Mouse (Mus musculus): ENCODE measurements around the gene Cyp4f40. TPM values are rescaled to one million over a fixed set of nuclear protein-coding genes. Genes with fewer than 3 reads are reported as not detected.

Cyp4f40 gene
- total RNA-seq, 2 experiments from 2014 or later = not detected

Other genes with a start within 250 kb of the Cyp4f40 start
- not detected for gene Pglyrp2, start 234.7 kb upstream of the Cyp4f40 start, total RNA-seq (2021)
- not detected for gene Cyp4f39, start 206.2 kb upstream of the Cyp4f40 start, total RNA-seq (2021)
- 1 to 10 TPM; 3.6 to 5.1 TPM for gene Cyp4f17, start 152.8 kb upstream of the Cyp4f40 start, total RNA-seq (2021)
- gene Cyp4f16, start 122.3 kb upstream of the Cyp4f40 start, total RNA-seq (2021) = 1 to 10 TPM; 6.0 to 6.1 TPM
- gene Cyp4f37, start 37.6 kb upstream of the Cyp4f40 start, total RNA-seq (2021) = not detected
- 10 to 100 TPM; 16.4 to 20.7 TPM for gene Cyp4f15, start 26.7 kb downstream of the Cyp4f40 start, total RNA-seq (2021)
- gene Zfp871, start 129.4 kb downstream of the Cyp4f40 start, total RNA-seq (2021) = 10 to 100 TPM; 82.0 to 84.9 TPM
- 1 to 10 TPM; 6.3 to 6.5 TPM for gene Zfp811, start 151.0 kb downstream of the Cyp4f40 start, total RNA-seq (2021)
- gene Zfp799, start 171.4 kb downstream of the Cyp4f40 start, total RNA-seq (2021) = 10 to 100 TPM; 28.4 to 31.1 TPM
- gene Zfp870, start 232.7 kb downstream of the Cyp4f40 start, total RNA-seq (2021) = 10 to 100 TPM in 1 of 2 experiments, 1 to 10 TPM in 1; 9.9 to 10.1 TPM

Measured in left cerebral cortex, adult 2 months (tissue).